In genomic region chr1:88678231-88678739, GRCm38 (mm10) we compare ENCODE assay signal across 21 mouse cellular contexts.
"Had no signal": no experiment of that assay in that cellular context is flagged by ENCODE, and none has a peak within 500 bp of the region (broad histone marks: within the 10 kb centered on the region; RNA-seq: fewer than 3 reads in every experiment).

No protein-coding gene starts in this region.

- H3K4me2 ChIP-seq: heart, embryonic 11.5 days; heart, embryonic 13.5 days; heart, embryonic 15.5 days; hindbrain, embryonic 13.5 days; hindbrain, embryonic 15.5 days; limb, embryonic 13.5 days; limb, embryonic 15.5 days; liver, embryonic 12.5 days had no signal

- H3K27me3 ChIP-seq: heart, embryonic 13.5 days; heart, embryonic 15.5 days; hindbrain, embryonic 13.5 days; hindbrain, embryonic 15.5 days; limb, embryonic 13.5 days; limb, embryonic 15.5 days; liver, embryonic 12.5 days had no signal

- H3K27ac ChIP-seq: heart, adult 2 months; heart, embryonic 13.5 days; heart, embryonic 15.5 days; hindbrain, embryonic 13.5 days; hindbrain, embryonic 15.5 days; hindbrain, postnatal 0 days; limb, embryonic 13.5 days; limb, embryonic 15.5 days; liver, embryonic 12.5 days; liver, embryonic 14.5 days had no signal

- H3K9ac ChIP-seq: heart, embryonic 13.5 days; heart, embryonic 15.5 days; hindbrain, embryonic 13.5 days; hindbrain, embryonic 15.5 days; limb, embryonic 13.5 days; limb, embryonic 15.5 days; liver, embryonic 12.5 days; liver, embryonic 14.5 days had no signal

- H3K36me3 ChIP-seq: heart, embryonic 13.5 days; heart, embryonic 15.5 days; hindbrain, embryonic 13.5 days; hindbrain, embryonic 15.5 days; limb, embryonic 13.5 days; limb, embryonic 15.5 days; liver, embryonic 12.5 days had no signal

- ATAC-seq: hindbrain, postnatal 0 days; intestine, embryonic 16.5 days; liver, embryonic 12.5 days had no signal

- DNase-seq: gastrocnemius, postnatal 14 days; gastrocnemius, postnatal 36 days; heart, adult 11 months; heart, adult 2 months; heart, postnatal 14 days; heart, postnatal 36 days; kidney, adult 2 months; layer of hippocampus, adult 9-11 months; layer of hippocampus, postnatal 36 days; left cerebral cortex, postnatal 4 days had no signal

- H3K4me1 ChIP-seq: heart, embryonic 13.5 days; heart, embryonic 15.5 days; hindbrain, embryonic 13.5 days; hindbrain, embryonic 15.5 days; limb, embryonic 13.5 days; limb, embryonic 15.5 days; liver, embryonic 12.5 days had no signal

- H3K9me3 ChIP-seq: heart, embryonic 13.5 days; heart, embryonic 15.5 days; hindbrain, embryonic 13.5 days; hindbrain, embryonic 15.5 days; limb, embryonic 13.5 days; limb, embryonic 15.5 days; liver, embryonic 12.5 days had no signal

- H3K4me3 ChIP-seq: heart, adult 2 months; heart, embryonic 13.5 days; heart, embryonic 15.5 days; hindbrain, embryonic 13.5 days; hindbrain, embryonic 15.5 days; limb, embryonic 13.5 days; limb, embryonic 15.5 days; liver, embryonic 12.5 days had no signal
